ENCODE assay signal across 19 mouse cellular contexts in the genomic region with DNA sequence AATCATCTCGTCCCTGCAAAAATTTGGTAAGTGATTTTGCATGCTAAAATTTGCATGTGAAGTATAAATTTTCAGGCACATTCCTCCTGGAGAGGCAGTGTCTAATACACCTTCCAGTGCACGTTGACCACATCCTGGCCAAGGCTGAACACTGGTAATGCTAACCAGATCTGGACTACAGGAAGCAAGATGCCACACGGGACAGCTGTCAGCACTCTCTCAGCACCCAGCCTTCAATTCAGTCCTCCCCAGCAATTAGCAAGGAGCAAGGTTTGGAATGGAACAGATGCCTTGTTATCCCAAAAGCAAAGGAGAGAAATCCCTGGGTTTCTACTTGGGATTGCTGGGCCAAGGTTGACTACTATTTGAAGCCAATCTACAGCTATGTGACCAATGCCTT.
"Had no signal": no experiment of that assay in that cellular context is flagged by ENCODE, and none has a peak within 500 bp of the region (broad histone marks: within the 10 kb centered on the region; RNA-seq: fewer than 3 reads in every experiment).

No protein-coding gene starts in this region.

- DNase-seq: kidney, adult 8-10 months; kidney, postnatal 10 days; kidney, postnatal 36 days; layer of hippocampus, postnatal 36 days; liver, embryonic 13.5 days; lung, embryonic 14.5 days; retina, postnatal 1 day; right cerebral cortex, postnatal 25 days; spleen, adult 18-20 months; thymus, adult 18-20 months; thymus, postnatal 36 days had no signal

- H3K9ac ChIP-seq: kidney, embryonic 15.5 days; limb, embryonic 13.5 days; liver, embryonic 13.5 days; lung, embryonic 14.5 days; midbrain, embryonic 12.5 days; midbrain, embryonic 15.5 days; neural tube, embryonic 13.5 days had no signal

- H3K27ac ChIP-seq: kidney, embryonic 15.5 days; left cerebral cortex, adult 2 months; limb, embryonic 13.5 days; liver, embryonic 13.5 days; macrophage; midbrain, embryonic 12.5 days; midbrain, embryonic 15.5 days; neural tube, embryonic 13.5 days had no signal

- H3K27me3 ChIP-seq: kidney, embryonic 15.5 days; limb, embryonic 13.5 days; liver, embryonic 13.5 days; midbrain, embryonic 12.5 days; midbrain, embryonic 15.5 days; neural tube, embryonic 13.5 days had no signal

- H3K9me3 ChIP-seq: kidney, embryonic 15.5 days; limb, embryonic 13.5 days; liver, embryonic 13.5 days; midbrain, embryonic 12.5 days; midbrain, embryonic 15.5 days; neural tube, embryonic 13.5 days had no signal

- H3K4me1 ChIP-seq: kidney, embryonic 15.5 days; liver, embryonic 13.5 days; midbrain, embryonic 12.5 days; midbrain, embryonic 15.5 days; neural tube, embryonic 13.5 days had no signal

- H3K36me3 ChIP-seq: kidney, embryonic 15.5 days; limb, embryonic 13.5 days; liver, embryonic 13.5 days; midbrain, embryonic 12.5 days; midbrain, embryonic 15.5 days; neural tube, embryonic 13.5 days had no signal

- H3K4me3 ChIP-seq: kidney, embryonic 15.5 days; left cerebral cortex, adult 2 months; limb, embryonic 13.5 days; liver, embryonic 13.5 days; midbrain, embryonic 12.5 days; midbrain, embryonic 15.5 days; neural tube, embryonic 13.5 days had no signal

- ATAC-seq: lung, postnatal 0 days; midbrain, embryonic 15.5 days had no signal

- H3K4me2 ChIP-seq: kidney, embryonic 15.5 days; limb, embryonic 13.5 days; liver, embryonic 13.5 days; lung, embryonic 14.5 days; midbrain, embryonic 12.5 days; midbrain, embryonic 15.5 days; neural tube, embryonic 13.5 days had no signal
